Mouse (Mus musculus): Measurements from ENCODE around the gene Nxf1. TPM values are rescaled to one million over a fixed set of nuclear protein-coding genes. Genes with fewer than 3 reads are reported as not detected.

Gene Nxf1
- total and polyA plus RNA-seq, 3 experiments = 122 to 296 (median 231) TPM

DNA sequence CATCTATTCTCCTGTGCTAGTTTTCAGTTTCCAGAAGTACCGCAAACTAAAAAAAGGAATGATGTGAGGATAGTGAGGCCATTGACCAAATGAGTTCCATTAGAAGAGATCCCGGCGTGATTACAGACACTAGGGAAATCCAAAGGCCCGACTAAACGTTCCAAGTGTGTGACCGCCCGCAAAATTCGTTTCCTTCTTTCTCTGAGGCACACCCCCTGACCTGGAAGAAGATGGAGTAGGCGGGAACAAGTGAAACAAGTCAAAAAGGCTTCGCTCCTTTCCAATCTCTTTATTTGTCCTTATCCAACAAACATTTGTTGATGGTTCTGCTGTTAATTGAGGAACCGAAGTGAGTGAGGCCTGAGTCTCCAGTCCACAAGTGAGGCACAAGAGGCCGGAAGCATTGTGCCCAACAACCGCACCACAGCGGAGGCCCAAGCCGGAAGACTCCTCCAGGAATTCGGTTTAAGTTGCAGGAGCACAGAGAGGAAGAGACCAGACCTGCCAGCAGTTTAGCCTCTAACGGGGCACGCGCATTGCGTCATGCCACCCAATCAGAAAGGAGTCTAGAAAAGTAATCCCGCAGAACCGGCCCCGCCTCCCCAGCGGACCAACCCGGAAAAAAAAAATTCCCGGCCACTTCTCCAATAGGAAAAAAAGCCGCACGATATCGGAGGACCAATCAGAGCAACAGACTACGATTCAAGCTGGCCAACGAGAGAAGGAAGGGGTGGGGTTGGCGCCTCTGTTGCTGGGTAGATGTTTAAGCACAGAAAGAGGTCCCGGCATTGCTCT is 62.1 kb downstream of the Nxf1 start, which contains the start of gene Ttc9c:
Gene Ttc9c, minus strand, starts transcription at position 533 of the 795 bp plus-strand sequence.
- peak within 1 kb of the TSS; percentile 93 for H3K9ac ChIP-seq (ENCODE audit: control insufficient read depth, low read depth, low read length, poor library complexity, severe bottlenecking)
- TF ChIP-seq HCFC1 (IDR thresholded peaks at IDR 0.05; ENCODE audit: low read depth, low read length) (peak; percentile 80), MYB (IDR thresholded peaks at IDR 0.05; ENCODE audit: low read depth, low read length) (0 out of 2 replicates have a peak, but pooled peaks have one; percentile 11), MAFK (IDR thresholded peaks at IDR 0.05; ENCODE audit: borderline replicate concordance, low read depth, low read length) (no peak), GABPA (IDR thresholded peaks at IDR 0.05; ENCODE audit: low read depth, low read length) (no peak), BHLHE40 (IDR thresholded peaks at IDR 0.05; ENCODE audit: borderline replicate concordance, low read depth, low read length) (no peak), USF1 (IDR thresholded peaks at IDR 0.05; ENCODE audit: low read depth, low read length) (peak; percentile 62), POLR2AphosphoS2 (IDR thresholded peaks at IDR 0.05; ENCODE audit: low read length) (peak; percentile 65; the same call in 1 of the 2 replicates), ZMIZ1 (IDR thresholded peaks at IDR 0.05; ENCODE audit: low read depth, low read length) (no peak; the same call in 1 of the 2 replicates), NRF1 (IDR thresholded peaks at IDR 0.05; ENCODE audit: insufficient read depth, low read depth, low read length, poor library complexity, severe bottlenecking) (peak; percentile 59), USF2 (IDR thresholded peaks at IDR 0.05; ENCODE audit: borderline replicate concordance in 1 of 2, insufficient read depth in 1 of 2, low read depth in 1 of 2, low read length in 2 of 2) (no peak), GATA1 (IDR thresholded peaks at IDR 0.05; ENCODE audit: low read depth, low read length) (peak; percentile 45; the same call in 1 of the 2 replicates), TBP (IDR thresholded peaks at IDR 0.05; ENCODE audit: low read depth, low read length) (peak; percentile 86), RAD21 (IDR thresholded peaks at IDR 0.05; ENCODE audit: low read depth, low read length) (no peak), POLR2AphosphoS5 (IDR thresholded peaks at IDR 0.05; ENCODE audit: borderline replicate concordance, low read depth, low read length) (no peak), NELFE (IDR thresholded peaks at IDR 0.05; ENCODE audit: low read depth, low read length) (peak; percentile 83), POLR2A (IDR thresholded peaks at IDR 0.05; ENCODE audit: control insufficient read depth in 1 of 2, insufficient read depth in 1 of 2, low read depth in 1 of 2, low read length in 2 of 2, poor library complexity in 1 of 2) (peak in 1 of 2 experiments; percentile 88; a peak in 2 of 4 replicates), MAX (IDR thresholded peaks at IDR 0.05; ENCODE audit: low read length) (0 out of 2 replicates have a peak, but pooled peaks have one; percentile 3), MXI1 (IDR thresholded peaks at IDR 0.05; ENCODE audit: low read depth, low read length) (peak; percentile 27), EP300 (IDR thresholded peaks at IDR 0.05; ENCODE audit: low read depth in 1 of 2, low read length in 2 of 2) (no peak), CHD1 (IDR thresholded peaks at IDR 0.05; ENCODE audit: low read depth, low read length) (no peak; the same call in 1 of the 2 replicates), TCF12 (IDR thresholded peaks at IDR 0.05; ENCODE audit: low read depth, low read length) (peak; percentile 50; the same call in 1 of the 2 replicates), MAZ (IDR thresholded peaks at IDR 0.05; ENCODE audit: low read depth, low read length) (peak; percentile 48; the same call in 1 of the 2 replicates), MYC (IDR thresholded peaks at IDR 0.05; ENCODE audit: low read depth, low read length) (peak; percentile 72; the same call in 1 of the 2 replicates), SIN3A (IDR thresholded peaks at IDR 0.05; ENCODE audit: low read length) (peak; percentile 94), KAT2A (conservative IDR thresholded peaks at IDR 0.05; ENCODE audit: low read depth, low read length) (peak; percentile 67), ZNF384 (IDR thresholded peaks at IDR 0.05; ENCODE audit: low read depth, low read length) (peak; percentile 95), CHD2 (IDR thresholded peaks at IDR 0.05; ENCODE audit: low read length) (peak; percentile 87), ELF1 (IDR thresholded peaks at IDR 0.05; ENCODE audit: low read depth, low read length) (peak; percentile 91), ETS1 (IDR thresholded peaks at IDR 0.05; ENCODE audit: low read depth, low read length) (peak; percentile 44)
- peaks cover 8 to 31% of the 10 kb centered on the region in 2 experiments for H3K36me3 ChIP-seq (ENCODE audit: control insufficient read depth in 1 of 2, insufficient read depth in 2 of 2, low read length in 2 of 2)
- peaks cover 5 to 11% of the 10 kb centered on the region in 2 experiments; a peak in 3 of 4 replicates for H3K4me1 ChIP-seq (ENCODE audit: control insufficient read depth in 1 of 2, insufficient read depth in 2 of 2, low read length in 2 of 2)
- no peaks in the 10 kb centered on the region for H3K9me3 ChIP-seq (replicated peaks; ENCODE audit: insufficient read depth, low read length)
- H3K4me3 ChIP-seq (ENCODE audit: control insufficient read depth in 1 of 2, insufficient read depth in 1 of 2, low read depth in 2 of 2, low read length in 2 of 2) = peak within 1 kb of the TSS; percentile 96 to 98
- peak; percentile 99 for DNase-seq (ENCODE audit: low read depth, low spot score)
- peaks cover 53% of the 10 kb centered on the region for H3K79me2 ChIP-seq (ENCODE audit: control insufficient read depth, insufficient read depth, low read length, poor library complexity)
- peak within 1 kb of the TSS; percentile 98 for H3K27ac ChIP-seq (ENCODE audit: control insufficient read depth, low read depth, low read length)
- H3K27me3 ChIP-seq (ENCODE audit: control insufficient read depth in 1 of 2, insufficient read depth in 2 of 2, low read length in 2 of 2) = no peaks in the 10 kb centered on the region

Measured in MEL (cell line).